Mouse (Mus musculus) CH12.LX (cell line): Measurements from ENCODE around the gene Grin2a. TPM values are rescaled to one million over a fixed set of nuclear protein-coding genes. Genes with fewer than 3 reads are reported as not detected.

Experiments
- DNase-seq: peaks from one replicate; pipeline ENCODE4 v3.0.0-alpha.2; 2013; ENCODE audit errors: extremely low read depth
- H3K27ac ChIP-seq: 2 replicates; pipeline ENCODE4 v1.5.1; 2012; ENCODE audit warnings: low read depth, mild to moderate bottlenecking, control low read depth, moderate library complexity; ENCODE audit not compliant: insufficient read depth
- H3K27me3 ChIP-seq: replicated peaks from 2 replicates; pipeline ENCODE3; 2012; ENCODE audit warnings: inconsistent platforms
- H3K36me3 ChIP-seq, 2 experiments: replicated peaks in 1 of 2; 2 replicates each; pipeline versions ENCODE3 to v1.6.1; 2012; ENCODE audit warnings: inconsistent platforms in 1 of 2, low read length in 1 of 2, mild to moderate bottlenecking in 1 of 2, mixed read lengths in 1 of 2, moderate library complexity in 1 of 2; ENCODE audit not compliant: control insufficient read depth in 1 of 2, insufficient read depth in 1 of 2
- H3K4me1 ChIP-seq, 2 experiments: 2 replicates each; pipeline ENCODE4 v1.6.1; 2012; ENCODE audit warnings: inconsistent platforms in 1 of 2, moderate library complexity in 1 of 2; ENCODE audit not compliant: insufficient read depth in 2 of 2, control insufficient read depth in 1 of 2
- H3K4me2 ChIP-seq: 2 replicates; pipeline ENCODE4 v1.6.1; 2012; ENCODE audit warnings: low read depth, mild to moderate bottlenecking, control low read depth; ENCODE audit not compliant: poor library complexity, insufficient read depth, severe bottlenecking
- H3K4me3 ChIP-seq, 3 experiments: fragments of 150-350 bp in 1 of 3; sonication (generic) in 1 of 3; replicated peaks in 1 of 3; 2 replicates each; pipeline versions ENCODE3 to v1.5.1; 2011 to 2012; ENCODE audit warnings: low read depth in 2 of 3, low read length in 2 of 3, mild to moderate bottlenecking in 2 of 3, moderate library complexity in 2 of 3, control low read depth in 1 of 3, improper control_type of control experiment in 1 of 3, inconsistent platforms in 1 of 3, mixed read lengths in 1 of 3; ENCODE audit not compliant: poor library complexity in 1 of 3
- H3K79me2 ChIP-seq: replicated peaks from 2 replicates; pipeline ENCODE4 v1.6.1; 2012; ENCODE audit warnings: mild to moderate bottlenecking, moderate library complexity; ENCODE audit not compliant: control insufficient read depth, poor library complexity, insufficient read depth, severe bottlenecking; ENCODE audit errors: extremely low read depth
- H3K9ac ChIP-seq: 2 replicates; pipeline ENCODE4 v1.6.1; 2012; ENCODE audit warnings: low read depth, mild to moderate bottlenecking, control low read depth, moderate library complexity; ENCODE audit not compliant: insufficient read depth
- H3K9me3 ChIP-seq: replicated peaks from 2 replicates; pipeline ENCODE3; 2012; ENCODE audit warnings: low read length, inconsistent platforms, mixed read lengths
- CHD2 ChIP-seq: IDR thresholded peaks from 2 replicates; pipeline ENCODE4 v1.6.1; 2011; ENCODE audit warnings: low read length, improper control_type of control experiment
- CTCF ChIP-seq, 2 experiments: IDR thresholded peaks in 1 of 2; conservative IDR thresholded peaks in 1 of 2; 2 replicates each; pipeline ENCODE4 v1.5.1; 2011 to 2012; ENCODE audit warnings: low read depth in 2 of 2, low read length in 2 of 2, improper control_type of control experiment in 1 of 2, inconsistent platforms in 1 of 2, mild to moderate bottlenecking in 1 of 2, moderate library complexity in 1 of 2
- ETS1 ChIP-seq: conservative IDR thresholded peaks from 2 replicates; pipeline ENCODE4 v1.6.1; 2012; ENCODE audit warnings: low read depth, mild to moderate bottlenecking, inconsistent platforms, low read length, improper control_type of control experiment, moderate library complexity
- GABPA ChIP-seq: IDR thresholded peaks from 2 replicates; pipeline ENCODE4 v1.6.1; 2012; ENCODE audit warnings: low read depth, low read length, improper control_type of control experiment, inconsistent platforms; ENCODE audit not compliant: insufficient replicate concordance
- IRF4 ChIP-seq: IDR thresholded peaks from 2 replicates; pipeline ENCODE4 v1.6.1; 2014; ENCODE audit warnings: low read depth, mild to moderate bottlenecking, inconsistent platforms, low read length, improper control_type of control experiment
- MAX ChIP-seq: IDR thresholded peaks from 2 replicates; pipeline ENCODE4 v1.6.1; 2011; ENCODE audit warnings: low read length, improper control_type of control experiment
- MAZ ChIP-seq: IDR thresholded peaks from 2 replicates; pipeline ENCODE4 v1.6.1; 2012; ENCODE audit warnings: low read depth, mild to moderate bottlenecking, inconsistent platforms, low read length, improper control_type of control experiment, moderate library complexity
- MXI1 ChIP-seq: IDR thresholded peaks from 2 replicates; pipeline ENCODE4 v1.6.1; 2011; ENCODE audit warnings: mild to moderate bottlenecking, low read depth, low read length, improper control_type of control experiment
- MYC ChIP-seq: IDR thresholded peaks from 2 replicates; pipeline ENCODE4 v1.6.1; 2011; ENCODE audit warnings: low read depth, mild to moderate bottlenecking, improper control_type of control experiment, low read length
- POLR2A ChIP-seq: IDR thresholded peaks from 2 replicates; pipeline ENCODE4 v1.6.1; 2011; ENCODE audit warnings: low read depth, mild to moderate bottlenecking, improper control_type of control experiment, low read length
- RAD21 ChIP-seq: IDR thresholded peaks from 2 replicates; pipeline ENCODE4 v1.6.1; 2011; ENCODE audit warnings: low read depth, mild to moderate bottlenecking, low read length, improper control_type of control experiment, moderate library complexity
- RCOR1 ChIP-seq: conservative IDR thresholded peaks from 2 replicates; pipeline ENCODE4 v1.6.1; 2012; ENCODE audit warnings: low read depth, mild to moderate bottlenecking, inconsistent platforms, low read length, improper control_type of control experiment
- SMC3 ChIP-seq: IDR thresholded peaks from 2 replicates; pipeline ENCODE4 v1.6.1; 2011; ENCODE audit warnings: low read depth, low read length, improper control_type of control experiment
- TBP ChIP-seq: conservative IDR thresholded peaks from 2 replicates; pipeline ENCODE4 v1.6.1; 2011; ENCODE audit warnings: low read depth, low read length, improper control_type of control experiment
- UBTF ChIP-seq: IDR thresholded peaks from 2 replicates; pipeline ENCODE4 v1.6.1; 2012; ENCODE audit warnings: low read depth, mild to moderate bottlenecking, inconsistent platforms, low read length, improper control_type of control experiment, moderate library complexity
- USF2 ChIP-seq: conservative IDR thresholded peaks from 2 replicates; pipeline ENCODE4 v1.6.1; 2011; ENCODE audit warnings: low read depth, low read length, improper control_type of control experiment
- ZKSCAN1 ChIP-seq: IDR thresholded peaks from 2 replicates; pipeline ENCODE4 v1.6.1; 2012; ENCODE audit warnings: low read depth, inconsistent platforms, low read length, improper control_type of control experiment, borderline replicate concordance
- ZMIZ1 ChIP-seq: IDR thresholded peaks from 2 replicates; pipeline ENCODE4 v1.6.1; 2012; ENCODE audit warnings: low read depth, mild to moderate bottlenecking, inconsistent platforms, low read length, improper control_type of control experiment
- ZNF384 ChIP-seq: IDR thresholded peaks from 2 replicates; pipeline ENCODE4 v1.6.1; 2012; ENCODE audit warnings: low read depth, low read length, improper control_type of control experiment, inconsistent platforms
- dilution Hi-C: fragments of 300-500 bp; cut with MboI; formaldehyde crosslinking; loops from 2 replicates; pipeline ENCODE4 v1.14.3; 2020; ENCODE audit warnings: low sequenced_read_pairs; ENCODE audit not compliant: extremely low pct_unique_long_range_greater_than_20kb, extremely low pct_ligation_motif_present
- in situ Hi-C: fragments of 300-500 bp; cut with MboI; formaldehyde crosslinking; loops from 3 replicates; pipeline ENCODE4 v1.14.3; 2019; ENCODE audit warnings: low sequenced_read_pairs, low pct_ligation_motif_present, low pct_unique_long_range_greater_than_20kb, mixed read lengths
- polyA plus RNA-seq: library from polyadenylated mRNA; unstranded; fragments of >175 nt; gene quantifications from 2 replicates; pipeline ENCODE4 v1.2.1, GENCODE M21; 2012; ENCODE audit warnings: low read depth; ENCODE audit not compliant: insufficient read length
- total RNA-seq, 2 experiments: library from RNA; depleted of rRNA; stranded (reverse); fragments of 300-350 nt in 1 of 2; fragments of >200 nt in 1 of 2; gene quantifications; 2 replicates each; pipeline ENCODE4 v1.2.3; 2012 to 2014

Gene Grin2a
- total and polyA plus RNA-seq, 3 experiments: not detected

GRCm38 (mm10) chr16:9882420-9882819 lies 112.9 kb downstream of the Grin2a start:
- Histone ChIP-seq H3K9ac (no peak overlapping the region), H3K27ac (no peak overlapping the region), H3K36me3 (no peaks in the 10 kb centered on the region), H3K4me3 (no peak overlapping the region), H3K79me2 (no peaks in the 10 kb centered on the region), H3K27me3 (peaks cover 19% of the 10 kb centered on the region), H3K4me1 (peaks cover 0 to 3% of the 10 kb centered on the region in 2 experiments; a peak in 1 of 4 replicates), H3K4me2 (no peak overlapping the region), H3K9me3 (no peaks in the 10 kb centered on the region)
- TF ChIP-seq TBP (no peak), ETS1 (no peak), MAZ (no peak), MAX (no peak), UBTF (no peak), ZNF384 (no peak), ZMIZ1 (no peak), CTCF (conservative IDR thresholded peaks at IDR 0.05 in 1 of 2, IDR thresholded peaks at IDR 0.05 in 1 of 2; ENCODE audit: low read depth in 2 of 2, low read length in 2 of 2) (no peak), ZKSCAN1 (no peak), MXI1 (no peak), POLR2A (no peak), GABPA (no peak), CHD2 (no peak), USF2 (no peak), RCOR1 (no peak)
- in situ Hi-C loops: no loop called here
- DNase-seq: no peak
- dilution Hi-C loops: no loop called here

- H3K4me3 ChIP-seq: no peak overlapping the region
- in situ Hi-C loops: no loop called here
- dilution Hi-C loops: no loop called here
These were observed 122.4 kb downstream of the Grin2a start for GRCm38 (mm10) chr16:9873001-9873400.

DNA sequence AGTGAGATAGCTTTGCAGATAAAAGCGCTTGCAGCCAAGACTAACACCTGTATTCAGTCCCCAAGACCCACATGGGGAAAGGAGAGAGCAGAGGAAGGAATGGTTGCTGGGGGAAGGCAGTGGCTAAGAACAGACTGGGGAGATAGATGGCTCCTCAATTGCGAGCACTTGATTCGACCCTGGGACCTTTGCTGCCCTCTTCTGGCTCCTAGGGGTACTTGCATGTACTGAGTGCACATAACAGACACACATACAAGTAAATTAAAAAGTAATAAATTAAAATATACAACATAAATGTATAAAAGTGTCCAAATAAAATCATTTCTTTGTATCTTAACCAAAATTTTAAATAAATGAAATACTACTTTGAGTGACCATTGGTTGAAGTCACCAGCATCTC lies 129.7 kb downstream of the Grin2a start:
- H3K36me3 ChIP-seq: no peaks in the 10 kb centered on the region
- no peak overlapping the region for H3K27ac ChIP-seq
- no peaks in the 10 kb centered on the region for H3K9me3 ChIP-seq
- no peaks in the 10 kb centered on the region for H3K79me2 ChIP-seq
- peaks cover 5% of the 10 kb centered on the region for H3K27me3 ChIP-seq
- H3K9ac ChIP-seq: no peak overlapping the region
- TF ChIP-seq ZNF384 (no peak), RAD21 (peak; percentile 39), SMC3 (peak; percentile 25), IRF4 (no peak), CTCF (conservative IDR thresholded peaks at IDR 0.05 in 1 of 2, IDR thresholded peaks at IDR 0.05 in 1 of 2; ENCODE audit: low read depth in 2 of 2, low read length in 2 of 2) (peak; percentile 54 to 55; a peak in 3 of 4 replicates)
- TF ChIP-seq, all 38 proteins: peak for 3
- H3K4me3 ChIP-seq: no peak overlapping the region
- in situ Hi-C loops: no loop called here
- H3K4me1 ChIP-seq: no peaks in the 10 kb centered on the region
- dilution Hi-C loops: no loop called here
- DNase-seq: peak; percentile 35
- no peak overlapping the region for H3K4me2 ChIP-seq

More at GRCm38 (mm10) chr16:9873001-9873400, 122.4 kb downstream of the Grin2a start:
- no peaks in the 10 kb centered on the region for H3K36me3 ChIP-seq
- no peaks in the 10 kb centered on the region for H3K79me2 ChIP-seq
- no peaks in the 10 kb centered on the region for H3K9me3 ChIP-seq
- TF ChIP-seq MYC: no peak
- no peak overlapping the region for H3K9ac ChIP-seq
- no peaks in the 10 kb centered on the region for H3K4me1 ChIP-seq
- H3K4me2 ChIP-seq: no peak overlapping the region
- H3K27me3 ChIP-seq: peaks cover 8% of the 10 kb centered on the region
- no peak overlapping the region for H3K27ac ChIP-seq
- no peak for DNase-seq
